Mouse (Mus musculus) liver, embryonic 12.5 days (tissue): ENCODE measurements at regions not wholly inside any gene's neighbourhood (a gene's known extent, or its start where the extent isn't known, plus 50 kb on each side); places are given as distances from the start of the nearest gene placed in this dataset.

ENCODE experiments used
- ATAC-seq: fragments of 200-750 bp; cut with Nextera tagmentation; 2 replicates; pipeline ENCODE4 v1.8.0; 2017; ENCODE audit warnings: moderate number of reproducible peaks, mild to moderate bottlenecking, moderate library complexity
- H3K27ac ChIP-seq: fragments of 300-500 bp; sonication (generic); 2 replicates; pipeline ENCODE4 v1.5.1; 2016; ENCODE audit warnings: mild to moderate bottlenecking
- H3K27me3 ChIP-seq: fragments of 300-500 bp; sonication (generic); replicated peaks from 2 replicates; pipeline ENCODE4 v1.6.1; 2016; ENCODE audit warnings: mild to moderate bottlenecking, moderate library complexity
- H3K36me3 ChIP-seq: fragments of 300-500 bp; sonication (generic); 2 replicates; pipeline ENCODE4 v1.6.1; 2016; ENCODE audit warnings: mild to moderate bottlenecking, moderate library complexity
- H3K4me1 ChIP-seq: fragments of 300-500 bp; sonication (generic); 2 replicates; pipeline ENCODE4 v1.6.1; 2016
- H3K4me2 ChIP-seq: fragments of 300-500 bp; sonication (generic); 2 replicates; pipeline ENCODE4 v1.6.1; 2016; ENCODE audit warnings: mild to moderate bottlenecking, moderate library complexity
- H3K4me3 ChIP-seq: fragments of 300-500 bp; sonication (generic); 2 replicates; pipeline ENCODE4 v1.5.1; 2016; ENCODE audit warnings: mild to moderate bottlenecking, moderate library complexity
- H3K9ac ChIP-seq: fragments of 300-500 bp; sonication (generic); 2 replicates; pipeline ENCODE4 v1.6.1; 2016; ENCODE audit warnings: mild to moderate bottlenecking, moderate library complexity
- H3K9me3 ChIP-seq: fragments of 300-500 bp; sonication (generic); replicated peaks from 2 replicates; pipeline ENCODE4 v1.6.1; 2016; ENCODE audit warnings: mild to moderate bottlenecking, moderate library complexity
- WGBS: fragments of 180-500 bp; shearing (Covaris S2); methylation state at CpG from one replicate; pipeline ENCODE4 v1.1.7; 2016; ENCODE audit not compliant: insufficient replicate concordance; 5-methylcytosine and 5-hydroxymethylcytosine counted together

DNA sequence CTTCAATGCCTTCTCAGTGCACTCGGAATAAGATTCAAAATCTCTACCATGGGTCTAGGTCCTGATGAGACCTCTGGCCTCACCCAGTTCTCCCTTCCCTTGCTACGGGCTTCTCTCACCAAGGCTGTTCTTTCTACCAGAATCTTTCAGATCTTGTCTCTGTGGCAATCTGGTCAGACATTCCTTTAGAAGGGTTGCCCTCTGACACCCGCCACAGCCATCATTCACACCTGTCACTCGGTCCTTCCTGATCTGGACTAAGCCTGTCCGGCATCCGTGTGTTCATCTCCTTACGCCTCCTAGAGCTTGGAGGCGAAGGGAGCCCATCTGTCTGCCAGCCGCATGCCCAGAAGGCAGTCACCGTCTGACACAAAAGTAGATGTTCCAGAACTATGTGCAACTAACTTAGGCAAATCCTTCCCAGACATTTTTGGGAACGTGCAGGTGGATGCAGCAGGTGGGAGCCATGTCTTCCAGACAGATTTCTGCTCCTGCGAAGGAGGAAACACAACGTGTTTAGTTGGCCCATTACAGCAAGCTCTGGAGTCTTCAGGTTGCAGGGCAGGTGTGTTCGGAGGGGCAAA is 77.7 kb downstream of the Fam76b start:
- ATAC-seq, result no peak
- 73% methylated on average over 14 of the region's 14 CpGs for WGBS
- no peak overlapping the region for H3K9ac ChIP-seq

DNA sequence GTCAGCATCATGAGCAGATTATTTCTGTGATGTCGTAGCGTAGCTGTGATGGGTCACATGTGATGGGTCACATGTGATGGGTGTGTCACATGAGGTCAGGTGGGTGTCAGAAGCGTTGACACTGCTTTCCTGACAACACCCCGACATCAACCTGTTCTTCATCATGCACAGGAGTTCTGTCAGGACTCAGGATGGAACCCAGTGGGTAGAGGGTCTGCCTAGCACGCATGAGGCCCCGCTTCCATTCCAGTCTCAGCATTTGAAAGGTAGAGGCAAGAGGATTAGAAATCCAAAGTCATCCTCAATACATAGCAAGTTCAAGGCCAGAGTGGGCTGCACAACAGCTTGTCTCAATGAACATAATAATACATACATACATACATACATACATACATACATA is 79.2 kb downstream of the Fam76b start:
- no peaks in the 10 kb centered on the region for H3K27me3 ChIP-seq
- no peaks in the 10 kb centered on the region for H3K4me1 ChIP-seq
- no peak overlapping the region for H3K4me3 ChIP-seq
- WGBS, result 76% methylated on average over 6 of the region's 6 CpGs
- ATAC-seq, result no peak
- H3K36me3 ChIP-seq, result no peaks in the 10 kb centered on the region
- no peak overlapping the region for H3K9ac ChIP-seq
- H3K27ac ChIP-seq, result no peak overlapping the region
- no peak overlapping the region for H3K4me2 ChIP-seq
- H3K9me3 ChIP-seq, result no peaks in the 10 kb centered on the region

More for the DNA sequence above, 77.7 kb downstream of the Fam76b start:
- H3K36me3 ChIP-seq, result no peaks in the 10 kb centered on the region
- H3K27me3 ChIP-seq, result no peaks in the 10 kb centered on the region
- H3K4me1 ChIP-seq, result no peaks in the 10 kb centered on the region
- no peaks in the 10 kb centered on the region for H3K9me3 ChIP-seq
- no peak overlapping the region for H3K4me3 ChIP-seq
- H3K4me2 ChIP-seq, result no peak overlapping the region
- no peak overlapping the region for H3K27ac ChIP-seq

DNA sequence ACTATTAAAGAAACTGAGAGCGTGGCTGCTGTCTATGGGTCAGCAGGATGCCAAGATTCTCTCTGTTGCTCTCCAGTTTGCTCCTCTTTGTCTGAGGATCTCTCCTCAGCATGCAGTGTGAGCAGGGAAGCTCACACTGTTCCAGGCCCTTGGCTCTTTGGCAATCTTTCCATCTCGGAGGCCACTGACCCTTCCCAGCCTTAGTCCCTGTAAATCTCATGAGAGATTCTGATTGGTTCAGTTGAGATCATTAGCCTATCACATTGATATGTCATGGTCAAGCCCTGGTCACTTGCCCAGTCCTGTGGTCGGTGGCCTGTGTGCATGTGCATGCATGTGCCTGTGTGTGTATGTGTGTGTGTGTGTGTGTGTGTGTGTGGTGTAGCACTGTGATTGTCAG is 82.1 kb downstream of the Fam76b start:
- ATAC-seq, result no peak
- H3K36me3 ChIP-seq, result no peaks in the 10 kb centered on the region
- H3K27ac ChIP-seq, result no peak overlapping the region
- no peaks in the 10 kb centered on the region for H3K9me3 ChIP-seq
- WGBS, result 56% methylated on average over 3 of the region's 3 CpGs
- H3K4me3 ChIP-seq, result no peak overlapping the region
- no peaks in the 10 kb centered on the region for H3K4me1 ChIP-seq
- H3K27me3 ChIP-seq, result no peaks in the 10 kb centered on the region
- no peak overlapping the region for H3K4me2 ChIP-seq
- no peak overlapping the region for H3K9ac ChIP-seq

DNA sequence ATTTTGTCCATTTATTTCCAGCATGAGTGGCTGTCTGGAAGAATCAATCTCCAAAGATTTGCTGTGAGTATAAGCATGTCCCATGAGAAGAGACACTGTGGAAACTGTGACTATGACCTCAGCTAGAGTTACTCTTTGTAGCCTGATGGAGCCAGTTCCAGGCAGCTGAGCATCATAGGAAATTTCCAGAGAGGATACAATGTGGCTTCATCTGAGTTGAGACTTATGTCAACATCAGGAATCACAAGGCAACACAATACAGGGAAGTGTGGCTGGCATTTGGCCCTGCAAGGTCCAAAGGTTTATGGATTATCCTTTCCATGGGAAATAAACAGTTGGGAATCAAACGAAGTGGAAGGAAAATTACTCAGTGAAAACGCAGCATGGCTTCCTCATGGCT is 82.6 kb downstream of the Fam76b start:
- Histone ChIP-seq H3K36me3 (no peaks in the 10 kb centered on the region), H3K27me3 (no peaks in the 10 kb centered on the region), H3K4me3 (no peak overlapping the region), H3K4me2 (no peak overlapping the region), H3K9ac (no peak overlapping the region), H3K27ac (no peak overlapping the region), H3K4me1 (no peaks in the 10 kb centered on the region), H3K9me3 (no peaks in the 10 kb centered on the region)
- no peak for ATAC-seq
- 63% methylated on average over 2 of the region's 2 CpGs for WGBS

- Histone ChIP-seq H3K9ac (no peak overlapping the region), H3K4me3 (no peak overlapping the region), H3K27me3 (no peaks in the 10 kb centered on the region), H3K4me1 (no peaks in the 10 kb centered on the region), H3K36me3 (no peaks in the 10 kb centered on the region), H3K27ac (no peak overlapping the region), H3K9me3 (no peaks in the 10 kb centered on the region), H3K4me2 (no peak overlapping the region)
- no peak for ATAC-seq
- WGBS, result 56% methylated on average over 3 of the region's 3 CpGs
These were observed 85.9 kb downstream of the Fam76b start for GRCm38 (mm10) chr9:13913459-13913858.

DNA sequence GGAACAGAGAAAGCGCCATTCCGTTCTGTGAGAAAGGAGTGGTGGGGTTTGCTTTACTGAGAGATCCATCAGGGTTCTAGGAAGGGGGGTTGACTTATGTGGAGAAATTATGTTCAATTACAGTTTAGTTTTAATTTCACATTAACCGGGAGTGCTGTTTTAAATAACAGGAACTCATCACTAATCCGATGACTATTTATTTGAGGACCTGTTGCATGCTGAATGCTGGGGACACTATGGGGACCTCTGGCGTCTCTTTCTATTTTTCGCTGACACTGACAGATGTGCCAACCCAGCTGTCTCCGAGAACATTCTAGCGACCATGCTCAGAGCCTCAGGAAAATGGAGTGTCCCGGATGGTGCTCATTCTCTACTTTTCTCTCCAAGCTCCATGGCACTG is 86.6 kb downstream of the Fam76b start:
- ATAC-seq, result no peak
- H3K4me2 ChIP-seq, result no peak overlapping the region
- no peaks in the 10 kb centered on the region for H3K4me1 ChIP-seq
- WGBS, result 74% methylated on average over 9 of the region's 9 CpGs
- no peak overlapping the region for H3K4me3 ChIP-seq
- H3K27me3 ChIP-seq, result no peaks in the 10 kb centered on the region
- H3K36me3 ChIP-seq, result no peaks in the 10 kb centered on the region
- no peaks in the 10 kb centered on the region for H3K9me3 ChIP-seq
- no peak overlapping the region for H3K27ac ChIP-seq
- H3K9ac ChIP-seq, result no peak overlapping the region

DNA sequence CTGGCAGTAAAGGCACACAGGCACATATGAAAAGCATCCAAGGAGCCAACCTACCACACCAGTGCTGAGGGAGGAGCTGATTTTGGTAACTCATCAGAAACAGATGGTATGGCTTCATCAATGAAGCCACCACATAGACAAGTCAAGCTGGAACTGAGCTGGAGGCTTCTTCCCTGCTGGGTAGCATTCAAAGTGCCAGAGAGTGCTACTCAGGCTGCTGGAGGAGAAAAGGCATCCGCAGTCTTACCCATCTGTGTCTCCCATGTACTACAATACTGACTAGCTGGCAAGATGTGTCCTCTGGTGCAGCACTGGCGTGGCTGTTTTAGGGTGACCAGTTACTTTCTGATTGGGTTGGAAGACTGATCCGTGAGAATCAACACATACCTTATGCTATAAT is 87.3 kb downstream of the Fam76b start:
- no peak overlapping the region for H3K27ac ChIP-seq
- no peak overlapping the region for H3K4me3 ChIP-seq
- ATAC-seq, result no peak
- H3K9ac ChIP-seq, result no peak overlapping the region
- H3K9me3 ChIP-seq, result no peaks in the 10 kb centered on the region
- WGBS, result 63% methylated on average over 3 of the region's 3 CpGs
- no peaks in the 10 kb centered on the region for H3K36me3 ChIP-seq
- no peak overlapping the region for H3K4me2 ChIP-seq
- no peaks in the 10 kb centered on the region for H3K27me3 ChIP-seq
- no peaks in the 10 kb centered on the region for H3K4me1 ChIP-seq

DNA sequence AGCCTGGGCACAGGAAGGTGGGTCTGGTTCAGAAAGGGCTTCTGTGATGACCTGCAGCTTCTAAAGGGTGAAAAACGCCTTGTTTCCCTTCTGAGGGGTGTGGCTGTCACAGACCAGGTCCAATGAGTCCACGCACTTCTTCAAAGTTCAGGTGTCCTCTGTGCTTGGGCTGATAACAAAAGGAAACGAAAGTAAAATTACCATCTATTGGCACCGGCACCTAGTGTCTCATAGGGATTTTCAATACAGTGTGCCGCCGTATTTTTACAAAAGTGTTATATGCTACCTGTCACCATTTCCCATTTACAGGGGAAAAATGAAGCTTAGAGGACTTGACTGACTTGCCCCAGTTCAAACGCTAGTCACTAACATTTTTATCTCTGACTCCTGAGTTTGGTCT is 89.3 kb downstream of the Fam76b start:
- no peak overlapping the region for H3K9ac ChIP-seq
- no peak for ATAC-seq

DNA sequence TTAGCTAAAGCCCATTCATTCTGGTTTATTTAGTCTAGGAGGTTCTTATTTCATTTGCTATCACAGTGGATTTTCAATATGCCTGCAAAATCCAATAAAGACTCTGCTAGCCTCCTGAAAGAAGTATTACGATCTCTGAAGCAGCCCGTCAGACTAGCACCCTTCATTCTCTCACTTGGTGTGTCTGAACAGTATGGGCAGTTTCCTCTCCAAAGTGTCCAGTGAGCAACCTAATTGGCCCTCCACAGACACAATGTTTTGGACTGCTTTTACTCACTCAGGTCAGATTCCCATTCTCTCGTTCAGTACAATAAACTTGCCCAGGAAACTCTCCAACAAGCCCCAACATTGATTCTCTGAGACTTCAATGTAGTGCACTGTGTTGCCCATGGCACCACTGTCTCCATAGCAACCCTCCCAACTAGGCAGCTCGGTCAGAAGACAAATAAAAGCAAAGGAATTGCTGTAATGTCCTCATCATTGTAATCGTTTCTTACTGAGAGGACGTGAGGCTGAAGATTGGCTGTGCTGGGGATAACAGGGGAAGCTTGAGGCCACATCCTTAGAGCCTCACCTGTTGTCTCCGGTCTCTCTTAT is 91.2 kb downstream of the Fam76b start:
- Histone ChIP-seq H3K4me3 (no peak overlapping the region), H3K4me1 (no peaks in the 10 kb centered on the region), H3K27me3 (no peaks in the 10 kb centered on the region), H3K9me3 (no peaks in the 10 kb centered on the region), H3K4me2 (no peak overlapping the region), H3K27ac (no peak overlapping the region), H3K36me3 (no peaks in the 10 kb centered on the region), H3K9ac (no peak overlapping the region)
- ATAC-seq, result no peak
- WGBS, result 53% methylated on average over 7 of the region's 7 CpGs

More for the DNA sequence above, 89.3 kb downstream of the Fam76b start:
- H3K27ac ChIP-seq, result no peak overlapping the region
- no peaks in the 10 kb centered on the region for H3K36me3 ChIP-seq
- no peaks in the 10 kb centered on the region for H3K4me1 ChIP-seq
- H3K9me3 ChIP-seq, result no peaks in the 10 kb centered on the region
- no peak overlapping the region for H3K4me3 ChIP-seq
- 71% methylated on average over 7 of the region's 7 CpGs for WGBS
- H3K4me2 ChIP-seq, result no peak overlapping the region
- no peaks in the 10 kb centered on the region for H3K27me3 ChIP-seq

GRCm38 (mm10) chr9:13919739-13920410 is 92.4 kb downstream of the Fam76b start:
- Histone ChIP-seq H3K27ac (no peak overlapping the region), H3K4me2 (no peak overlapping the region), H3K27me3 (no peaks in the 10 kb centered on the region), H3K9me3 (no peaks in the 10 kb centered on the region), H3K36me3 (no peaks in the 10 kb centered on the region), H3K9ac (no peak overlapping the region), H3K4me1 (no peaks in the 10 kb centered on the region), H3K4me3 (no peak overlapping the region)
- ATAC-seq, result no peak
- WGBS, result 67% methylated on average over 9 of the region's 9 CpGs

DNA sequence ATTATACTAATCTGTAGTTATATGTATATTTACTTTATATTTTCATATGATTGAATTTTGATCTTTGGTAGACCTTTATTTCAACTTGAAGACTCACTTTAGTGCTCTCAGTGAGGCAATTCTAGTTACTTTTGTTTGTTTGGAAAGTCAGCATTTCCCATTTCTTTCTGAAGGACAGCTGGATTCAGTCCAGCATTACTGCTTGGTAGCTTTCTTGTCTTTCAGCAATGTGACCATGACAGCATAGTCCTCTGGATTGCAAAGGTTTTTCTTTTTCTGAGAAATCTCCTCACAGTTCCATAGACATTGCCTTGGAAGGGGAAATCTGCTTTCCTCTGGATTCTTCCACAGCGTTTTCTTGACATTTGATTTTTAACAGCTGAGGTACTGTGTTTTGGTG is 93.1 kb downstream of the Fam76b start:
- ATAC-seq, result no peak
- Histone ChIP-seq H3K27ac (no peak overlapping the region), H3K4me3 (no peak overlapping the region), H3K27me3 (no peaks in the 10 kb centered on the region), H3K9me3 (no peaks in the 10 kb centered on the region), H3K9ac (no peak overlapping the region), H3K36me3 (no peaks in the 10 kb centered on the region), H3K4me1 (no peaks in the 10 kb centered on the region), H3K4me2 (no peak overlapping the region)
- 58% methylated on average over 1 of the region's 1 CpGs for whole genome bisulfite sequencing

- Histone ChIP-seq H3K9ac (no peak overlapping the region), H3K4me1 (no peaks in the 10 kb centered on the region), H3K9me3 (no peaks in the 10 kb centered on the region), H3K27ac (no peak overlapping the region), H3K27me3 (no peaks in the 10 kb centered on the region; the same call in 1 of the 2 replicates), H3K4me2 (no peak overlapping the region), H3K4me3 (no peak overlapping the region), H3K36me3 (no peaks in the 10 kb centered on the region)
- no peak for ATAC-seq
- 46% methylated on average over 6 of the region's 6 CpGs for WGBS
These were observed 104.5 kb downstream of the Fam76b start for GRCm38 (mm10) chr9:13932001-13932508.
